Mouse (Mus musculus): Measurements from ENCODE around the gene St5.

Gene St5

GRCm38 (mm10) chr7:109700213-109700612 is 3.2 kb downstream of the St5 start:
- in situ Hi-C loops (cut with MboI) = no loop called here

DNA sequence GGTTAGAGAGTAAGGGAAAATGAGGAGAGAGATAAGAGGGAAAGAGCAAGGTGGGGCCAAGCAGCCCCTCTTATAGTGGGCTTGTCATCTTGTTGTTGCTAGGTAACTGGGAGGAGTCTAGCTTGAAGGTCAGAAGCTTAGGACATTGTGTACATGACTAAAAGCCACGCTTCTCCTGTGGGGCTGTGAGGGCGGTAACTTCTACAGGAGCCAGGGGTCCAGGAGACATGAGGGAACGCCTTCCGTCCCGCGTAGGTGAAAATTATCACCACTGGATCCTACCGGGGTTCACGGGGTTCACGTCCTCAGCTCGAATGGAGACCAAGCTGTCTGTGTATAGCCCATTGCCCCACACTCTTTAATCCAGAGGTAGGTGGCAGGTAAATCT is 8.1 kb downstream of the St5 start:
- in situ Hi-C loops (cut with MboI) = no loop called here

DNA sequence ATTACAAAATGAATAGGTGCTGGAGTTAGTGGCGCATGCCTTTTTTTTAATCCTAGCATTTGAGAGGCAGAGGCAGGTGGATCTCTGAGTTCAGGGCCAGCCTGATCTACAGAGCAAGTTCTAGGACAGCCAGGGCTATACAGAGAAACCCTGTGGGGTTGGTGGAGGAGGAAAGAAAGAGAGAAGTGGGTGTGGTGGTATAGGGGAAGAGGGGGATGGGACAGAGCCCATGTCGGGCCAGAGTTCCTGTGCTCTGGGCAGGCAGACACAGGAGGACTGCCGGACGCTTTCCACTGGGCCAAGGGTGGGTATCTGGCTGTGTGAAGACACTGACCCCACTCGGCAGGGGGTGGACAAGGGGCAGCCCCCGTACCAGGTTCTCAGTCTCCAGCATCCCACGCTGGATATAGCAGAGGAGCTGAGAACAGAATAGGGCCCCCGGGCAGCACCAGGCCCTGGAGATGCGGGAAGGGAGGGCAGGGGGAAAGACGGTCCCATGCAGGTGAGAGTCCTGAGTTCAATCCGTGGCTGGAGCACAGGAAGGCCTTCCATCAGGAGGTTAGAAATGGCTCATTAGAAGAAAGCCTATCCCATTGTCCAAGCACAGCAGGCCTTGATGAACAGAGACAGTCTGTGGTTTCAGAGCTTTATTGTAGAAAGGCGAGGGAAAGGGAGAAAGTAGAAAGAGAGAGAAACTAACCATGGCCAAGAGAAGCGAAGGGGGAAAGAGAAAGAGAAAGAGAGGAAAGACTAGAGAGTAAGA is 8.6 kb downstream of the St5 start:
- in situ Hi-C loops (cut with MboI) = no loop called here

GRCm38 (mm10) chr7:109690961-109691360 is 12.4 kb downstream of the St5 start:
- in situ Hi-C loops (cut with MboI) = no loop called here

DNA sequence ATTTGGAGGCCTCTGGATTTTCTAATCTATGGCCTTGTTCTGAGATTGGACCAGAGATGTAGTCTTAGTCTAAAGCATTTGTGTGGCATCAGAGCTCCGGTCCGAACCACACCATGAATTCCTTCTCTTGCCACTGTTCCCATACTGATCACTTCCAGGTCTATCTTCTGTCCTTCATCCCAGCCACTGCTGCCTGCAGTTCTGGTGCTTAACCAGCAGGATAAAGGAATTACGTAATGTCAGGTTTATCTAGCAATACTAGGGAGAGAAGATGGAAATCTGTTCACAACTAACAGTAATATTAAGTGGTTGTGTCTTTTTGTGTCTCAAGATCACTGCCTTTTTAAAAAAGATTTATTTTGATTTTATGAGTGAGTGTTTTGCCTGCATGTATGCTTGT is 13.3 kb downstream of the St5 start:
- in situ Hi-C loops (cut with MboI) = no loop called here

- in situ Hi-C loops (cut with MboI) = no loop called here
Observed at GRCm38 (mm10) chr7:109686585-109687128, 16.7 kb downstream of the St5 start.

DNA sequence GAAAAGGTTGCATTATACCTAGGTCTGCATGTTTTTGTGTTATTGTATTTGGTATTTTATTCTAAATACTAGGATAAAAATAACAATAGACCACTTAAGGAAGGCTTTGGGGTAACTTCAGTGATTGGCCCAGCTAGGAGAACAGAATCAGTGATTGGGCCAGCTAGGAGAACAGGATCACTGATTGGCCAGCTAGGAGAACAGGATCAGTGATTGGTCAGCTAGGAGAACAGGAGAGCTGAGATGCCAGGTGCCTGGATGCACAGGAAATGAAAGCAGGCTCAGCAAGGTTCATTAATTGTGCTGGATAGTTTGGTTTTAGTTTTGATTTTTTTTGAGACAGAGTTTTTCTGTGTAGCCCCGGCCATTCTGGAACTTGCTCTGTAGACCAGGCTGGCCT is 22.5 kb downstream of the St5 start:
- in situ Hi-C loops (cut with MboI) = no loop called here

GRCm38 (mm10) chr7:109680284-109680683 is 23.1 kb downstream of the St5 start:
- in situ Hi-C loops (cut with MboI) = no loop called here

DNA sequence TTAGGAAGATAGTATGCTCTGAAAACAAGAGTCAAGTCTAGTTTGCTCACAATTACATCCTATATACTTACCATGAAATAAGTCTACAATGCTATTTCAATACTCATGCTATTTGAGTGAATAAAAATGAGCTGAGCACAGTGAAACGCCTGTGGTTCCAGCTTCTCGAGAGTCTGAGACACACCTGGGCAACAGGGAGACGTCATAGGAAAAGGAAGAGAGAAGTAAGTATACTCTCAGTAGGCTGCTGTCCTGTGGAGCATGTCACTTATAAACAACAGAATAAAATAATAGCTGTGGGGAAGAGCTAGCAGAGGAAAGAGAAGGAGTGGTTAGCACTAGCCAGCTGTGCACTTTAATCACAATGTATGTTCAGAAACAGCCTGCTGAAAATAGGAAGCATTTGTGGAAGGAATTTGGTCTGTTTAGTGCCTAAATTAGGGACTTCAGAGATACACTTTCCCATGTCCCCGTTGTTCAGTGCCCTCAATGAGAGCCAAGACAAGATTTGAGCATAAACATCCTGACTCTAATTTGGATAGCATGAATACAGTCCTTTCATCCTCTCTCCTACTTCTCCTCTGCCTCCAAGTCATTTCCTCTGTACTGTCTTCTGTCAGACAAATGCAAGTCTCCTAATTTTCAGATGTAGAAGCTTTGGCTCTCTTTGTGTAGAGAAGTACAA is 28.3 kb downstream of the St5 start:
- in situ Hi-C loops (cut with MboI) = no loop called here

- in situ Hi-C loops (cut with MboI) = no loop called here
Observed at GRCm38 (mm10) chr7:109671581-109672471, 31.6 kb downstream of the St5 start.

GRCm38 (mm10) chr7:109669426-109670170 is 33.8 kb downstream of the St5 start:
- in situ Hi-C loops (cut with MboI) = no loop called here

GRCm38 (mm10) chr7:109666664-109667063 is 36.7 kb downstream of the St5 start:
- in situ Hi-C loops (cut with MboI) = no loop called here

DNA sequence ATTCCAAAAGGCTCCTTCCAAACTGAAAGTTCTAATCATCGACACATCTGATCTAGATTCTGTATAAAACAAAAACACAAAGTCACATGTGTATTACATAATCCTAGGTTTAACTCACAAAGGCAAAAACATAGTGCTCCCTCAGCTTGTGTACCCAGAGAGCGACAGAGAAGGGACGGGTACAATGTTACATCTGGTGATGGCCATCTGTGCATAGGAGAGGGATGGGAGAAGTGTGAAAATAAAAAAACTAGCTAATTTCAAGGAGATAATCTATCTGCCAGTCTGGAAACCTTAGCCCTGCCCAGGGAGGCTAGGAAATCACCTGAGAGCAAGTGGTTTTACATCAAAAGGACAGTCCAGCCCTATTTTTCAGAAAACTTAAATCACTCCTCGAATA is 40.8 kb downstream of the St5 start:
- in situ Hi-C loops (cut with MboI) = no loop called here

- in situ Hi-C loops (cut with MboI) = no loop called here
Observed at GRCm38 (mm10) chr7:109659278-109659677, 44.1 kb downstream of the St5 start.

- in situ Hi-C loops (cut with MboI) = no loop called here
Observed at GRCm38 (mm10) chr7:109657884-109658283, 45.5 kb downstream of the St5 start.

DNA sequence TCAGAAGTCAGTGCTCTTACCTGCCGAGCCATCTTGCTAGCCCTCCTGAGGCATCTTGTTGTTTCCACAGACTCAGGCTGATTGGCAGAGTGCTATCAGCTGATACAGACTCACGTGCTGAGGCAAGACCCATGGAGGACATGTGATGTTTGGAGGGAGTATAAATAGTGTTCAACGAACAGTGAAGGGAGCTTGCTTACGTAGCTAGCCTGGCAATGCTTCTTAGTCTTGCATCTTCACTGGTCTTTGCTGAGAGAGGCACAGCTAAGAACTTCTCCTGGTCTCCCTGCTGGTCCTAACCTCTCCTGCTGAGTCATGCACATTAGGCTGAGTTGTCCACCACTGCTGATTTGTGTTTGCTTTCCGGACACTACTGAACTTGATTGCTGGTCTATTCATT is 48.5 kb downstream of the St5 start:
- in situ Hi-C loops (cut with MboI) = no loop called here

DNA sequence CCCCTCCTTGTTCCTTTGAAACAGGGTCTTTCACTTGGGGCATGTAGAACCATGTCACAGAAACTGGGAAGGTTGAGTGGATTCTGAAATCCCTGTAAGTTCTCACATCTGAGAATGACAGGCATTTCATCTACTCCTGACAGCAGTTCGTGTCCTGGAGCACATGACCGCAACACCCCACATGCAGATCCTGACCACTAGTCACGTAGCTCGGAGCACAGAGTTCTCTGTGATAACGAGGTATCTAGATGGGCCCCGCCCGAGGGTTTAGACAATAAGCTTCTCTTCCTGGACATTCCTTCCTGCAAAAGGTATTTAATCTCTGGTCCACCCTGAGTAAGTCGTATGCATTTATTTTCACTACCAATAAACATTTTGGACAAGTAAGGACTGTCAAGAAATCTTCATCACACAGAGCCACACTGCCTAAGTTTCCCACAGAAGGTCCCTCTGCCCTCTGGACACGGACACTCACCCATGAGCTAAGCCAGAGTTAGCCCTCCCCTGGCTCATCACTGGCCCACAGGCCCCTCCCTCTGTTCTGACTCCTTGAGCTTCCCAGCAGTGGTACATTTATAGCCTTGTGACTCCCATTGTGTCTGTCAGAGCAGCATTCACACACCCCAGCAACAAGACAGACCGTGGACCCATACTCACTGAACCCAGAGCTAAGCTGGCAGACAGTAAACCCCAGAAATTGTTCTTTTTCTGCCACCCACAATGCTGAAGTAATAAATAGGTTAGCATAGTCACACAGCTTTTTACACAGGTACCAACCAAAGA is 54.4 kb downstream of the St5 start:
- in situ Hi-C loops (cut with MboI) = no loop called here

GRCm38 (mm10) chr7:109646574-109646973 is 56.8 kb downstream of the St5 start:
- in situ Hi-C loops (cut with MboI) = no loop called here

- in situ Hi-C loops (cut with MboI) = no loop called here
Observed at GRCm38 (mm10) chr7:109643305-109643994, 60.0 kb downstream of the St5 start.

DNA sequence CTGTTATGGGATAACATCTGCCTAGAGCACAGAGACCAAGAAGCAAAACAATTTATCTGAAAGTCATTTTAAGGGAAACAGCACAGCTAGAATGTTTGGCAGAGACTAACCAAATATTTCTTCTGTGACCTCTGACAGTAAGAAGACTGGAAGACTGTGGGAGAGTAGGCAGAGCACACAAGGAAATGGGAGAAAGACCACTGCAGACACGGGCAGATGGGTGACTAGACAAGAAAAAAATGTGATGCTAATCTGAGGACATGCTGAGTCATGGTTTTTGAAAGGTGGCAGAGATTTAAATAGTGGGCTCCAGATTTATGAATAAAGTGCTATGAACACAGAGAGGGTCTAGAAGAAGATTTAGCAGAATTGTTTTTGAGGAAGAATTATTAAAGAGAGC is 61.4 kb downstream of the St5 start:
- in situ Hi-C loops (cut with MboI) = no loop called here

Data from mature B cell (primary cell).